Mouse (Mus musculus) stomach, embryonic 14.5 days (tissue): ENCODE results near the gene Cnst. TPM values are rescaled to one million over a fixed set of nuclear protein-coding genes. Genes with fewer than 3 reads are reported as not detected.

Experiments used
- ATAC-seq: fragments of 200-750 bp; cut with Nextera tagmentation; 2 replicates; pipeline ENCODE4 v1.8.0; 2017; ENCODE audit warnings: low read depth, moderate TSS enrichment; ENCODE audit not compliant: insufficient number of reproducible peaks, insufficient read depth, low FRiP score
- H3K27ac ChIP-seq: fragments of 300-500 bp; sonication (generic); 2 replicates; pipeline ENCODE4 v1.5.1; 2014; ENCODE audit warnings: mild to moderate bottlenecking, low read length, moderate library complexity, mixed read lengths
- H3K27me3 ChIP-seq: fragments of 300-500 bp; sonication (generic); 2 replicates; pipeline ENCODE4 v1.6.1; 2014; ENCODE audit warnings: low read length, control low read depth, mixed read lengths; ENCODE audit not compliant: control insufficient read depth, insufficient read depth
- H3K36me3 ChIP-seq: fragments of 300-500 bp; sonication (generic); 2 replicates; pipeline ENCODE4 v1.6.1; 2014; ENCODE audit warnings: mild to moderate bottlenecking, control low read depth, low read length, moderate library complexity, mixed read lengths; ENCODE audit not compliant: control insufficient read depth, insufficient read depth
- H3K4me1 ChIP-seq: fragments of 300-500 bp; sonication (generic); 2 replicates; pipeline ENCODE4 v1.6.1; 2014; ENCODE audit warnings: low read length, control low read depth, mixed read lengths; ENCODE audit not compliant: control insufficient read depth, insufficient read depth
- H3K4me2 ChIP-seq: fragments of 300-500 bp; sonication (generic); replicated peaks from 2 replicates; pipeline ENCODE4 v1.6.1; 2014; ENCODE audit warnings: low read depth, low read length, control low read depth
- H3K4me3 ChIP-seq: fragments of 300-500 bp; sonication (generic); 2 replicates; pipeline ENCODE4 v1.5.1; 2014; ENCODE audit warnings: low read depth, low read length, control low read depth
- H3K9ac ChIP-seq: fragments of 300-500 bp; sonication (generic); replicated peaks from 2 replicates; pipeline ENCODE4 v1.6.1; 2014; ENCODE audit warnings: low read depth, mild to moderate bottlenecking, control low read depth, low read length, moderate library complexity, mixed read lengths
- H3K9me3 ChIP-seq: fragments of 300-500 bp; sonication (generic); 2 replicates; pipeline ENCODE4 v1.6.1; 2016; ENCODE audit warnings: low read depth, low read length, control low read depth; ENCODE audit not compliant: control insufficient read depth
- WGBS: fragments of 180-500 bp; shearing (Covaris S2); extraction: QIAGEN DNeasy Blood & Tissue Kit; methylation state at CpG from one replicate; pipeline ENCODE4 v1.1.7; 2014; 5-methylcytosine and 5-hydroxymethylcytosine counted together
- polyA plus RNA-seq: library from polyadenylated mRNA; unstranded; fragments of >200 nt; fragmentation: Nextera tagmentation; extraction: Ambion mirVana; gene quantifications from 2 replicates; pipeline ENCODE4 v1.2.1, GENCODE M21; 2014

Cnst gene
- polyA plus RNA-seq, 1 experiment from 2014 or later = 15.7 TPM

DNA sequence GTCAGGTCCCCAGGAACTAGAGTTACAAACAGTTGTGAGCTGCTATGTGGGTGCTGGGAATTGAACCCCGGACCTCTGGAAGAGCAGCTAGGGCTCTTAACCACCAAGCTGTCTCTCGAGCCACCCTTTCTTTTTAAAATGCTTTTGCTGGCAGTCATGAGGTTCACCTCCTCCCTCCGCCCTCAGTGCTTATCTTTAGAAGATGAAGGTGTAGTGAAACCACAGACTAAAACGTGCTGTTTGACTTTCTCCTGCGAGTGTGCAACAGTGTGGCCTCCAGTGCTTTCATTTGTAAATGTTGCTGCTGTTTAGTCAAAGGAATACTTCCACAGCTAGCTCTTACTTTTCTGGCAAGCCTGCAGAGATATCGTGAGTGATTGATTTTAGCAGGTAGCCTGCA, 32.5 kb downstream of the Cnst start:
- H3K4me3 ChIP-seq = no peak overlapping the region
- no peak overlapping the region for H3K9ac ChIP-seq
- H3K4me2 ChIP-seq = no peak overlapping the region
- H3K36me3 ChIP-seq = peaks cover 10% of the 10 kb centered on the region; the same call in 1 of the 2 replicates
- no peaks in the 10 kb centered on the region for H3K4me1 ChIP-seq
- no peaks in the 10 kb centered on the region for H3K27me3 ChIP-seq
- 47% methylated on average over 6 of the region's 6 CpGs for WGBS
- no peaks in the 10 kb centered on the region for H3K9me3 ChIP-seq
- ATAC-seq = no peak
- no peak overlapping the region; the same call in 1 of the 2 replicates for H3K27ac ChIP-seq

DNA sequence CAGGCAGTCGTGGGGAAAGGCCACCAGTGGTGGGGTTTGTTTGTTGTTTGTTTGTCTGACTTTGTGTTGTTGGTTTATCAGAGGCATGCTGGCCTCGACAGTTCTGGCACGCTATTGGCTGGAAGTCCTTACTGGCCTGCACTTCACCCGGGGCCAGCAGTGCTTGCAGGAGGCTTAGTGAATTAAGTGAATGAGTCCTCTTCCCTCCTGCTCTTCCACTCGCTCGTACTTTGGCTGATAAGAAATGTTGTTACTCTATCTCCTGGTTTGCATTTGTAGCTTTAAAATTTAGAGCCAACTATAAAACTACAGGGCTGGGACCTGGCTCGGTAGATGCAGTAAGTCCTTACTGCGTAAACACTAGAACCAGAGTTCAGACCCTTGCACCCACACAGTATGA, 34.0 kb downstream of the Cnst start:
- 65% methylated on average over 8 of the region's 8 CpGs for WGBS
- no peak overlapping the region for H3K9ac ChIP-seq
- H3K9me3 ChIP-seq = no peaks in the 10 kb centered on the region
- H3K4me3 ChIP-seq = no peak overlapping the region
- no peaks in the 10 kb centered on the region for H3K27me3 ChIP-seq
- no peaks in the 10 kb centered on the region for H3K4me1 ChIP-seq
- ATAC-seq = no peak
- no peak overlapping the region for H3K4me2 ChIP-seq
- H3K36me3 ChIP-seq = peaks cover 10% of the 10 kb centered on the region; the same call in 1 of the 2 replicates
- no peak overlapping the region for H3K27ac ChIP-seq

DNA sequence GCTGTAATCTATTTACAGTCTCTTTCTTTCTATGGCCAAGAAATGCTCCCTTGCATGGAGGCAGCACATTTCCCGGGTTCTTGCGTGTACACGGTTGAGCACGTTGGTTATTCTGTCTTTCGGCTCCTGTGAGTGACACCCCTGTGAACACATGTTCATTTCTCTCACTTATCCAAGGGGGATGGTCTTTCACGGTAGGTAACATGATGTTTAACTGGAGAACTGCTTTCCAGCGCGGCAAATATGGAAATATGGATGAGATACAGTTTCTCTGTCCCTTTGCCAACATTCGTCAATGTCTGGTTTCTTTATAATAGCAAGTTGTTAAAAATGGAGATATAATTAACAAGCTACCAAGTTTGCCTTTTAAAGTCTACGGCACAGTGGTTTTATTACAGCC, 35.3 kb downstream of the Cnst start:
- no peak for ATAC-seq
- H3K27ac ChIP-seq = no peak overlapping the region
- H3K4me1 ChIP-seq = 0 out of 2 replicates have a peak, but pooled peaks cover 3% of the 10 kb centered on the region
- H3K9me3 ChIP-seq = no peaks in the 10 kb centered on the region
- H3K4me3 ChIP-seq = no peak overlapping the region
- no peaks in the 10 kb centered on the region for H3K27me3 ChIP-seq
- no peak overlapping the region for H3K9ac ChIP-seq
- WGBS = 83% methylated on average over 10 of the region's 10 CpGs
- peaks cover 10% of the 10 kb centered on the region; the same call in 1 of the 2 replicates for H3K36me3 ChIP-seq
- no peak overlapping the region for H3K4me2 ChIP-seq

DNA sequence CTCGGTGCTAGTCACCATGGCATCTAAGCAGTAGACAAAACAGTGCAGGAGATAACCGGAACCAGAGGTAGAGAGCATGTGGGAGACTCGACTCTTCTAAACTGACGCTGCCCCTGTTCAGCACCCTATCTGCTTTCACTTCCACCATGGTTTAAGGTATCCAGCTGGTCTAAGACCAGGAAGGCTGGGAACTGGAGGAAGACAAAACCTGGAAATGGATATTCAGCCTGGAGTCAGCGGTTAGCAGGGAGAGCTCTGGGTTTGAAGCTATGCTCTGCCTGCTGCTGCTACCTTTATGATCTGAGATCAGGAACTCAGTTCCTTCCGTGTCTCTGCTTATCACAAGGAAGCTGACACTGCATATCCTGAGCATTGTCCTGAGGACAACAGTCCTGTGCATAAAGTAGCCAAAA, 35.9 kb downstream of the Cnst start:
- 0 out of 2 replicates have a peak, but pooled peaks cover 3% of the 10 kb centered on the region for H3K4me1 ChIP-seq
- peaks cover 10% of the 10 kb centered on the region; the same call in 1 of the 2 replicates for H3K36me3 ChIP-seq
- ATAC-seq = no peak
- H3K4me3 ChIP-seq = no peak overlapping the region
- H3K4me2 ChIP-seq = no peak overlapping the region
- no peaks in the 10 kb centered on the region for H3K27me3 ChIP-seq
- H3K9me3 ChIP-seq = no peaks in the 10 kb centered on the region
- H3K9ac ChIP-seq = no peak overlapping the region
- WGBS = 50% methylated on average over 6 of the region's 6 CpGs
- H3K27ac ChIP-seq = no peak overlapping the region; the same call in 1 of the 2 replicates

DNA sequence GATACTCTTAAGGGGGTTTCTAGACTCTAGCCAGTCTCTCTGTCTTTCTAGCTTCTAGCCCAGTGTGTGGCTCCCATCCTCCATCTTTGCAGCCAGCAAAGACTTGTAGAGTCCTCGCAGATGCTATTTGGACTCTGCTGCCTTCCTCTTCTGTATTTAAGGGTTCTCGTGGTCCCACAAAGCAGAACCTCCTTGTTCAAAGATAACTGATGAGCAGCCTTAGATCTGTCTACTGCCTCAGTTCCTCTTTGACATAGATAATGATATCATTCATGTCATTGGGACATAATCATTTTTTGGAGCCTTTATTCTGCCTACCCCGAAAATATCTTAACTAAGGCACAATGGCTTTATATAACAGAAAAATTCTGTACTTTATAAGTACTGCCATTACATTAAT, 36.9 kb downstream of the Cnst start:
- Histone ChIP-seq H3K9me3 (no peaks in the 10 kb centered on the region), H3K27me3 (no peaks in the 10 kb centered on the region), H3K36me3 (peaks cover 10% of the 10 kb centered on the region; the same call in 1 of the 2 replicates), H3K9ac (no peak overlapping the region), H3K4me3 (no peak overlapping the region), H3K4me1 (0 out of 2 replicates have a peak, but pooled peaks cover 3% of the 10 kb centered on the region), H3K27ac (no peak overlapping the region), H3K4me2 (no peak overlapping the region)
- no peak for ATAC-seq
- WGBS = 91% methylated on average over 3 of the region's 3 CpGs

DNA sequence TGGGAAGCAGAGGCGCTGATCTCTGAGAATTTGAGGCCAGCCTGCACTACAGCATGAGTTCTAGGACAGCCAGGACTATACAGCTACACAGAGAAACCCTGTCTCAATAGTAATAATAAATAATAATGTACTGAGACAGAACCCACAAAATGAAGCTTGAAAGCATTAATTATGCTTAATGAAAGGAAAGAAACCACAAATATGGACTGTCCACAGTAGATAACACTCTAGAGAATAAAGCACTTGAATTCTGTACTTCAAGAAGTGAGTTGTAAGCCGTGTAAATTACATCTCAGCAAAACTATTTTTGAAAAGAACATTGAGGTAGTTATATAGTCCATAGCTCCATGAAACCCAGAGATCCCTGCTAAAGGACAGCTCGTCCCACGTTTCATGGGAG, 38.0 kb downstream of the Cnst start:
- no peak for ATAC-seq
- Histone ChIP-seq H3K9me3 (no peaks in the 10 kb centered on the region), H3K36me3 (peaks cover 10% of the 10 kb centered on the region; the same call in 1 of the 2 replicates), H3K27me3 (no peaks in the 10 kb centered on the region), H3K4me2 (no peak overlapping the region), H3K27ac (no peak overlapping the region), H3K4me1 (0 out of 2 replicates have a peak, but pooled peaks cover 3% of the 10 kb centered on the region), H3K4me3 (no peak overlapping the region), H3K9ac (no peak overlapping the region)
- 87% methylated on average over 4 of the region's 4 CpGs for WGBS

- Histone ChIP-seq H3K9ac (no peak overlapping the region), H3K9me3 (no peaks in the 10 kb centered on the region), H3K4me3 (no peak overlapping the region), H3K27me3 (no peaks in the 10 kb centered on the region), H3K27ac (no peak overlapping the region), H3K4me1 (0 out of 2 replicates have a peak, but pooled peaks cover 3% of the 10 kb centered on the region), H3K36me3 (no peaks in the 10 kb centered on the region; the same call in 1 of the 2 replicates), H3K4me2 (no peak overlapping the region)
- 83% methylated on average over 9 of the region's 9 CpGs for whole genome bisulfite sequencing
- ATAC-seq = no peak
These were observed 39.5 kb downstream of the Cnst start for GRCm38 (mm10) chr1:179585646-179586045.

- Histone ChIP-seq H3K9ac (no peak overlapping the region), H3K4me3 (no peak overlapping the region), H3K4me1 (0 out of 2 replicates have a peak, but pooled peaks cover 3% of the 10 kb centered on the region), H3K27ac (no peak overlapping the region), H3K9me3 (no peaks in the 10 kb centered on the region), H3K27me3 (no peaks in the 10 kb centered on the region), H3K36me3 (no peaks in the 10 kb centered on the region), H3K4me2 (no peak overlapping the region)
- 35% methylated on average over 3 of the region's 3 CpGs for WGBS
- no peak for ATAC-seq
These were observed 40.4 kb downstream of the Cnst start for GRCm38 (mm10) chr1:179586430-179587095.
